In the genomic region with DNA sequence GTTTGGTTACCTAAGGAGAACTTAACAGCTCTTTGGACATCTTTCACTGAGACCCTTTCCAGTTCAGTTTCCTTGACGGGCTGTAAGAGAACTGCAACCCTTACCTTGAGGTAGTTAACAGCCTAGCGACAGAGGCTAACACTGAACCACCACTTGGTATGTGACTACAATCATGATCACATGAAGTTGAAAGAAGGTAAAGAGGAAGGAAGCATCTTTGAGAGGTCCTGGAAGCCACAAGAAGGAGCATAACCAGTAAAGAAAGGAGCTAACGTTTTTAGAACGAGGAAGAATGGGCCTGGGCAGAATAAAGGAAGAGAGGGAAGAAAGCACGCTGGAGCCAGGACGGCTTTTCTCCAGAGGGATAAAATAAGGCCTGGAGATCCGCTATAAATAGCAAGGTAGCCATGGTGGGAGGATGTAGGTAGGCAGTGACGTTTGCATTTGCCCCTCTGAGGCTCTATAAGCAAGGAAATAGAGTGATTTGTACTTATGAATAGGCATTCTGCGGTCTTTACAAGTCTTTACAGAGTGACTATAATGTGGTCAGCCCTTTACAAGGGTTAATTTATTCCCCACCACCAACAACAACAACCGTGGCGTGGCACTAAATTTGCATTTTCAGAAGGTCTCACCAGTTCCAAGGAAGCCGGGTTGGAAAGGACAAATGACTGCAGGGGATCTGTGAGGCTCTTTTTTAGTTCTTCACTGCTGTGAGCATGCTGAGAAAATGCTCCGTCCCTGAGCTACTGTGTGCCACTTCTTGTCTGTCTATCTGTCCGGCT, we compare ENCODE assay signal across 8 mouse cellular contexts. TPM values are rescaled to one million over a fixed set of nuclear protein-coding genes. Genes with fewer than 3 reads are reported as not detected.
DNase-seq lines count a peak whose midpoint lies in the region; ATAC-seq lines count a peak whose summit lies in the region.

No protein-coding gene starts in this region.

- H3K4me1 ChIP-seq in kidney, embryonic 16.5 days (ENCODE audit: insufficient read depth, low read length), result peaks cover 17% of the 10 kb centered on the region

- H3K4me2 ChIP-seq in kidney, embryonic 16.5 days (replicated peaks; ENCODE audit: low read depth, low read length), result peak overlapping the region; percentile 97

- WGBS in kidney, embryonic 16.5 days, result 31% methylated on average over 14 of the region's 14 CpGs

- H3K36me3 ChIP-seq in kidney, embryonic 16.5 days (ENCODE audit: insufficient read depth, low read length), result 0 out of 2 replicates have a peak, but pooled peaks cover 2% of the 10 kb centered on the region

- peak overlapping the region; percentile 73 for H3K4me3 ChIP-seq in kidney, embryonic 16.5 days (ENCODE audit: low read length)

- H3K9ac ChIP-seq in kidney, embryonic 16.5 days (replicated peaks; ENCODE audit: low read length), result peak overlapping the region; percentile 58

- H3K27me3 ChIP-seq in kidney, embryonic 16.5 days (ENCODE audit: insufficient read depth, low read length), result no peaks in the 10 kb centered on the region

- peak overlapping the region; percentile 73 for H3K27ac ChIP-seq in kidney, embryonic 16.5 days (ENCODE audit: low read length)

- DNase-seq in kidney, postnatal 4 days, result no peak
- peak; percentile 69 for DNase-seq in brain, adult 2 months (ENCODE audit: low read depth, low spot score)
- no peak for DNase-seq in urinary bladder, adult 18-20 months (ENCODE audit: low spot score in 2 of 2)
- no peak for DNase-seq in right cerebral cortex, postnatal 4 days
- no peak for DNase-seq in frontal cortex, postnatal 25 days (ENCODE audit: low spot score in 2 of 2)

- no peaks in the 10 kb centered on the region for H3K9me3 ChIP-seq in kidney, embryonic 16.5 days (ENCODE audit: low read length)

- ATAC-seq in kidney, embryonic 16.5 days (ENCODE audit: low FRiP score, low TSS enrichment), result no peak
- peak; percentile 24 to 30 for ATAC-seq in hematopoietic stem cell, adult 5-6 weeks (replicated peaks in 1 of 2; ENCODE audit: insufficient read depth in 1 of 2, low FRiP score in 2 of 2, low TSS enrichment in 1 of 2, low read depth in 1 of 2, poor library complexity in 2 of 2, severe bottlenecking in 2 of 2)
- ATAC-seq in megakaryocyte progenitor cell, adult 5-6 weeks (replicated peaks; ENCODE audit: poor library complexity), result peak; percentile 37

RNA-seq across cellular contexts. Expression of a gene that starts 0.8 kb away (rescaled TPM):
- 24.9 and 30.7 TPM in 2 replicates for polyA plus RNA-seq in kidney, embryonic 16.5 days (2015; fragmentation: Nextera tagmentation; extraction: Ambion mirVana)
- total RNA-seq in hematopoietic stem cell, adult 5-6 weeks (2017), result 5.3 and 5.4 TPM in 2 replicates
- 5.0 and 7.3 TPM in 2 replicates for total RNA-seq in megakaryocyte progenitor cell, adult 5-6 weeks (2015)
- total RNA-seq in megakaryocyte progenitor cell, adult 5-6 weeks (2017), result 4.9 and 5.4 TPM in 2 replicates

RNA-seq across cellular contexts. Expression of a gene that starts 17.5 kb away (rescaled TPM):
- polyA plus RNA-seq in kidney, embryonic 16.5 days (2015; fragmentation: Nextera tagmentation; extraction: Ambion mirVana), result 8.6 and 8.7 TPM in 2 replicates
- total RNA-seq in hematopoietic stem cell, adult 5-6 weeks (2017), result 16.1 and 22.8 TPM in 2 replicates
- 14.4 and 14.9 TPM in 2 replicates for total RNA-seq in megakaryocyte progenitor cell, adult 5-6 weeks (2015)
- total RNA-seq in megakaryocyte progenitor cell, adult 5-6 weeks (2017), result 15.0 and 18.8 TPM in 2 replicates

RNA-seq across cellular contexts. Expression of a gene that starts 34.0 kb away (rescaled TPM):
- polyA plus RNA-seq in kidney, embryonic 16.5 days (2015; fragmentation: Nextera tagmentation; extraction: Ambion mirVana), result 33.2 and 35.1 TPM in 2 replicates
- 20.0 and 37.1 TPM in 2 replicates for total RNA-seq in hematopoietic stem cell, adult 5-6 weeks (2017)
- total RNA-seq in megakaryocyte progenitor cell, adult 5-6 weeks (2015), result 10.7 and 13.6 TPM in 2 replicates
- total RNA-seq in megakaryocyte progenitor cell, adult 5-6 weeks (2017), result 26.9 and 30.5 TPM in 2 replicates

RNA-seq across cellular contexts. Expression of a gene that starts 39.4 kb away (rescaled TPM):
- 9.1 and 15.3 TPM in 2 replicates for polyA plus RNA-seq in kidney, embryonic 16.5 days (2015; fragmentation: Nextera tagmentation; extraction: Ambion mirVana)
- total RNA-seq in hematopoietic stem cell, adult 5-6 weeks (2017), result 8.3 and 9.1 TPM in 2 replicates
- total RNA-seq in megakaryocyte progenitor cell, adult 5-6 weeks (2015), result 8.9 and 9.4 TPM in 2 replicates
- total RNA-seq in megakaryocyte progenitor cell, adult 5-6 weeks (2017), result 5.5 and 7.4 TPM in 2 replicates

RNA-seq across cellular contexts. Expression of a gene that starts 43.5 kb away (rescaled TPM):
- 32.7 and 35.2 TPM in 2 replicates for polyA plus RNA-seq in kidney, embryonic 16.5 days (2015; fragmentation: Nextera tagmentation; extraction: Ambion mirVana)
- total RNA-seq in hematopoietic stem cell, adult 5-6 weeks (2017), result 1.1 and 2.8 TPM in 2 replicates
- total RNA-seq in megakaryocyte progenitor cell, adult 5-6 weeks (2015), result 0.67 and 1.4 TPM in 2 replicates
- 0.30 and 0.54 TPM in 2 replicates for total RNA-seq in megakaryocyte progenitor cell, adult 5-6 weeks (2017)
